Mouse (Mus musculus): ENCODE data around the gene Caap1. TPM values are rescaled to one million over a fixed set of nuclear protein-coding genes. Genes with fewer than 3 reads are reported as not detected.

Gene Caap1
- polyA plus RNA-seq, 1 experiment from 2014 or later: 29.9 TPM

- Histone ChIP-seq H3K9ac (ENCODE audit: low read length) (no peak overlapping the region), H3K27me3 (ENCODE audit: control insufficient read depth, insufficient read depth, low read length) (no peaks in the 10 kb centered on the region), H3K9me3 (ENCODE audit: control insufficient read depth, low read length) (no peaks in the 10 kb centered on the region), H3K4me1 (ENCODE audit: control insufficient read depth, insufficient read depth, low read length) (no peaks in the 10 kb centered on the region), H3K27ac (replicated peaks; ENCODE audit: low read depth, low read length) (no peak overlapping the region), H3K4me2 (ENCODE audit: low read depth, severe bottlenecking) (no peak overlapping the region), H3K4me3 (ENCODE audit: low read depth, low read length) (no peak overlapping the region), H3K36me3 (ENCODE audit: control insufficient read depth, insufficient read depth, low read length) (no peaks in the 10 kb centered on the region)
- no peak for DNase-seq (ENCODE audit: low spot score)
- no peak for ATAC-seq (ENCODE audit: insufficient number of reproducible peaks, low FRiP score, low TSS enrichment, low read depth)
These were observed 23.4 kb downstream of the Caap1 start for GRCm38 (mm10) chr4:94533205-94533604.

DNA sequence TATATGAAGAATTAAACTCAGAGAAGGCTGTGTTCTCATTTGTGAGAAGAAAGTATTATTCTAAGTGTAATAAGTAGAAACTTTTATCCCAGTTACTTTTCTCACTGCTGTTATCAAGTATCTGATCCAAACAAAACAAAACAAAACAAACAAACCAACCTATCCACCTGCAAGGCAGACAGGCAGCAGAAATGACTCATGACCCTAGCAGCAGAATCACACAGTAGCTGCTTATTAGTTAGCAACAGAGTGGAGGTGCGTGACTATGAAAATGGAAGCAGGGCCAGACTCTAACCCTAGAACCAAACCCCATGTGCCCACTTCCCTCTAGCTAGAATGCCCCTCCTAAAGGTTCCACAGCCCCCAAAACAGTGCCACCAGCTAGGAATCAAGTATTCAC, 27.1 kb downstream of the Caap1 start:
- no peaks in the 10 kb centered on the region for H3K36me3 ChIP-seq (ENCODE audit: control insufficient read depth, insufficient read depth, low read length)
- H3K27ac ChIP-seq (replicated peaks; ENCODE audit: low read depth, low read length): no peak overlapping the region
- no peak overlapping the region for H3K4me2 ChIP-seq (ENCODE audit: low read depth, severe bottlenecking)
- no peaks in the 10 kb centered on the region for H3K4me1 ChIP-seq (ENCODE audit: control insufficient read depth, insufficient read depth, low read length)
- WGBS: 93% methylated on average over 1 of the region's 1 CpGs
- H3K9me3 ChIP-seq (ENCODE audit: control insufficient read depth, low read length): no peaks in the 10 kb centered on the region
- DNase-seq (ENCODE audit: low spot score) (no peak), ATAC-seq (ENCODE audit: insufficient number of reproducible peaks, low FRiP score, low TSS enrichment, low read depth) (no peak)
- no peak overlapping the region for H3K4me3 ChIP-seq (ENCODE audit: low read depth, low read length)
- H3K9ac ChIP-seq (ENCODE audit: low read length): no peak overlapping the region
- no peaks in the 10 kb centered on the region for H3K27me3 ChIP-seq (ENCODE audit: control insufficient read depth, insufficient read depth, low read length)

GRCm38 (mm10) chr4:94523321-94523720, 33.3 kb downstream of the Caap1 start:
- no peak overlapping the region for H3K27ac ChIP-seq (replicated peaks; ENCODE audit: low read depth, low read length)
- H3K9me3 ChIP-seq (ENCODE audit: control insufficient read depth, low read length): no peaks in the 10 kb centered on the region
- DNase-seq (ENCODE audit: low spot score) (no peak), ATAC-seq (ENCODE audit: insufficient number of reproducible peaks, low FRiP score, low TSS enrichment, low read depth) (no peak)
- H3K36me3 ChIP-seq (ENCODE audit: control insufficient read depth, insufficient read depth, low read length): no peaks in the 10 kb centered on the region
- H3K27me3 ChIP-seq (ENCODE audit: control insufficient read depth, insufficient read depth, low read length): no peaks in the 10 kb centered on the region
- H3K4me1 ChIP-seq (ENCODE audit: control insufficient read depth, insufficient read depth, low read length): no peaks in the 10 kb centered on the region
- no peak overlapping the region for H3K9ac ChIP-seq (ENCODE audit: low read length)
- no peak overlapping the region for H3K4me3 ChIP-seq (ENCODE audit: low read depth, low read length)
- no peak overlapping the region for H3K4me2 ChIP-seq (ENCODE audit: low read depth, severe bottlenecking)

- Histone ChIP-seq H3K27ac (replicated peaks; ENCODE audit: low read depth, low read length) (no peak overlapping the region), H3K36me3 (ENCODE audit: control insufficient read depth, insufficient read depth, low read length) (no peaks in the 10 kb centered on the region), H3K9me3 (ENCODE audit: control insufficient read depth, low read length) (no peaks in the 10 kb centered on the region), H3K9ac (ENCODE audit: low read length) (no peak overlapping the region), H3K4me3 (ENCODE audit: low read depth, low read length) (no peak overlapping the region), H3K27me3 (ENCODE audit: control insufficient read depth, insufficient read depth, low read length) (no peaks in the 10 kb centered on the region), H3K4me1 (ENCODE audit: control insufficient read depth, insufficient read depth, low read length) (no peaks in the 10 kb centered on the region), H3K4me2 (ENCODE audit: low read depth, severe bottlenecking) (no peak overlapping the region)
- 63% methylated on average over 4 of the region's 4 CpGs for whole genome bisulfite sequencing
- DNase-seq (ENCODE audit: low spot score) (peak; percentile 56), ATAC-seq (ENCODE audit: insufficient number of reproducible peaks, low FRiP score, low TSS enrichment, low read depth) (no peak)
These were observed 39.0 kb downstream of the Caap1 start for GRCm38 (mm10) chr4:94517631-94518030.

GRCm38 (mm10) chr4:94515366-94515765, 41.2 kb downstream of the Caap1 start:
- Histone ChIP-seq H3K4me1 (ENCODE audit: control insufficient read depth, insufficient read depth, low read length) (no peaks in the 10 kb centered on the region), H3K27me3 (ENCODE audit: control insufficient read depth, insufficient read depth, low read length) (no peaks in the 10 kb centered on the region), H3K4me2 (ENCODE audit: low read depth, severe bottlenecking) (no peak overlapping the region), H3K9ac (ENCODE audit: low read length) (no peak overlapping the region), H3K4me3 (ENCODE audit: low read depth, low read length) (no peak overlapping the region), H3K36me3 (ENCODE audit: control insufficient read depth, insufficient read depth, low read length) (no peaks in the 10 kb centered on the region), H3K27ac (replicated peaks; ENCODE audit: low read depth, low read length) (no peak overlapping the region), H3K9me3 (ENCODE audit: control insufficient read depth, low read length) (no peaks in the 10 kb centered on the region)
- ATAC-seq (ENCODE audit: insufficient number of reproducible peaks, low FRiP score, low TSS enrichment, low read depth) (no peak), DNase-seq (ENCODE audit: low spot score) (no peak)
- 88% methylated on average over 3 of the region's 3 CpGs for WGBS

DNA sequence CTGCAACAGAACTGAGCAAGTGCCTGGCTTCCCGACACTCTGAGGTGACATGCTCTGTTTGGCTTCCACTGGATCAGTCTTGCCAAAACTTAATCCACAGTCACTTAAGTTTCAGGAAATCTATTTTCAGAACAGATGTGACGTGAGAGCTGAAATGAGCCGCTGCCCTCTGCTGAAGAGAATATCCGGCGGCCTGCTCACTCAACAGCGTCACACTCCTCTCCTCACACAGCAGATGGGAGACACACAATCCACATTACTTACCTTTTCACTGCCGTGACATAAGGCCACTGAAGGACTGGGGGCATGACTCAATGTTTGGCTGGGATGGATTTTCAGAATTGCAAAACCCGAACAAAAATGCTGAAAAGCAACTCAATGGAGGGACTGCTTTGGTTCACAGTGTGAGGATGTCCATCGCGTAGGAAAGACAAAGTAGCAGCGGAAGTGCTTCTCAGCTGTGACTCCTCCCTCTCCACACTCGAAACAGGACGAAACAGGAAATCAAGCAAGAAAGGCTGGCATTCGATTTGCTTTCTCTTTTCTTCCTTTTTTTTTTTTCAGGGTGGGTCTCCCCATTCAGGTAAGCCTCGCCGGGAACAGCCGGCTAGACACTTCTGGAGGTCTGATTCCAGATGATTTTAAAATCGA, 79.7 kb downstream of the Caap1 start:
- no peaks in the 10 kb centered on the region for H3K4me1 ChIP-seq (ENCODE audit: control insufficient read depth, insufficient read depth, low read length)
- no peaks in the 10 kb centered on the region for H3K36me3 ChIP-seq (ENCODE audit: control insufficient read depth, insufficient read depth, low read length)
- no peaks in the 10 kb centered on the region for H3K27me3 ChIP-seq (ENCODE audit: control insufficient read depth, insufficient read depth, low read length)
- no peak overlapping the region for H3K4me2 ChIP-seq (ENCODE audit: low read depth, severe bottlenecking)
- no peaks in the 10 kb centered on the region for H3K9me3 ChIP-seq (ENCODE audit: control insufficient read depth, low read length)
- H3K9ac ChIP-seq (ENCODE audit: low read length): no peak overlapping the region
- DNase-seq (ENCODE audit: low spot score): no peak
- ATAC-seq (ENCODE audit: insufficient number of reproducible peaks, low FRiP score, low TSS enrichment, low read depth): no peak
- no peak overlapping the region for H3K4me3 ChIP-seq (ENCODE audit: low read depth, low read length)
- no peak overlapping the region for H3K27ac ChIP-seq (replicated peaks; ENCODE audit: low read depth, low read length)
- WGBS: 89% methylated on average over 18 of the region's 18 CpGs

GRCm38 (mm10) chr4:94473286-94473685, 83.3 kb downstream of the Caap1 start:
- no peaks in the 10 kb centered on the region for H3K9me3 ChIP-seq (ENCODE audit: control insufficient read depth, low read length)
- no peaks in the 10 kb centered on the region for H3K4me1 ChIP-seq (ENCODE audit: control insufficient read depth, insufficient read depth, low read length)
- no peak overlapping the region for H3K27ac ChIP-seq (replicated peaks; ENCODE audit: low read depth, low read length)
- no peak overlapping the region for H3K9ac ChIP-seq (ENCODE audit: low read length)
- no peak overlapping the region for H3K4me3 ChIP-seq (ENCODE audit: low read depth, low read length)
- ATAC-seq (ENCODE audit: insufficient number of reproducible peaks, low FRiP score, low TSS enrichment, low read depth) (no peak), DNase-seq (ENCODE audit: low spot score) (no peak)
- no peak overlapping the region for H3K4me2 ChIP-seq (ENCODE audit: low read depth, severe bottlenecking)
- no peaks in the 10 kb centered on the region for H3K27me3 ChIP-seq (ENCODE audit: control insufficient read depth, insufficient read depth, low read length)
- no peaks in the 10 kb centered on the region for H3K36me3 ChIP-seq (ENCODE audit: control insufficient read depth, insufficient read depth, low read length)
- WGBS: 95% methylated on average over 1 of the region's 1 CpGs

GRCm38 (mm10) chr4:94459424-94459823, 97.2 kb downstream of the Caap1 start:
- Histone ChIP-seq H3K9me3 (ENCODE audit: control insufficient read depth, low read length) (no peaks in the 10 kb centered on the region), H3K4me2 (ENCODE audit: low read depth, severe bottlenecking) (no peak overlapping the region), H3K36me3 (ENCODE audit: control insufficient read depth, insufficient read depth, low read length) (no peaks in the 10 kb centered on the region; the same call in 1 of the 2 replicates), H3K27me3 (ENCODE audit: control insufficient read depth, insufficient read depth, low read length) (no peaks in the 10 kb centered on the region), H3K9ac (ENCODE audit: low read length) (no peak overlapping the region), H3K4me1 (ENCODE audit: control insufficient read depth, insufficient read depth, low read length) (no peaks in the 10 kb centered on the region), H3K27ac (replicated peaks; ENCODE audit: low read depth, low read length) (no peak overlapping the region), H3K4me3 (ENCODE audit: low read depth, low read length) (no peak overlapping the region)
- no peak for ATAC-seq (ENCODE audit: insufficient number of reproducible peaks, low FRiP score, low TSS enrichment, low read depth)
- 88% methylated on average over 2 of the region's 2 CpGs for WGBS
- DNase-seq (ENCODE audit: low spot score): no peak

DNA sequence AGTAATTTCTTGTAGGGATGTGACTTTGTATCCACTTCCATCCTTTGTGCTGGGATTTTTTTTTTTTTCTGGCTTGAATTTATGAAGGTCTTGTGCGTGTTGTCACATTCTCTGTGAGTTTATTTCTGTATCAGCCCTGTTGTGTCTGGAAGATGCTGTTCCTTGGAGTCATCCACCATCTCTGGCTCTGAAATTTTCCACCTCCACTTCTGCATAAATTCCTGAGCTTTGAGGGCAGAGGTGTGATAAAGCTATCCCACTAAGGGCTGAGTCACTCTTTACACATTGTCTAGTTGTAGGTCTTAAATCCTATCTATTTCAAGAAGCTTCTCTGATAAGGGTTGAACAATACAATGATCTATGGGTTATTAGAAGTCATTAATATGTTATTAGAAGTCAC, 101.7 kb downstream of the Caap1 start:
- WGBS: 88% methylated on average over 1 of the region's 1 CpGs
- H3K36me3 ChIP-seq (ENCODE audit: control insufficient read depth, insufficient read depth, low read length): no peaks in the 10 kb centered on the region; the same call in 1 of the 2 replicates
- no peak for DNase-seq (ENCODE audit: low spot score)

More for the DNA sequence above, 101.7 kb downstream of the Caap1 start:
- Histone ChIP-seq H3K27me3 (ENCODE audit: control insufficient read depth, insufficient read depth, low read length) (no peaks in the 10 kb centered on the region), H3K4me3 (ENCODE audit: low read depth, low read length) (no peak overlapping the region), H3K4me2 (ENCODE audit: low read depth, severe bottlenecking) (no peak overlapping the region), H3K9me3 (ENCODE audit: control insufficient read depth, low read length) (no peaks in the 10 kb centered on the region), H3K4me1 (ENCODE audit: control insufficient read depth, insufficient read depth, low read length) (no peaks in the 10 kb centered on the region), H3K9ac (ENCODE audit: low read length) (no peak overlapping the region), H3K27ac (replicated peaks; ENCODE audit: low read depth, low read length) (no peak overlapping the region)
- ATAC-seq (ENCODE audit: insufficient number of reproducible peaks, low FRiP score, low TSS enrichment, low read depth): no peak
